Mouse (Mus musculus) adrenal gland, postnatal 25 days (tissue): ENCODE data around the gene Zfp748. TPM values are rescaled to one million over a fixed set of nuclear protein-coding genes. Genes with fewer than 3 reads are reported as not detected.

Source experiments
- DNase-seq: peaks from one replicate; pipeline ENCODE4 v3.0.0; 2021; ENCODE audit warnings: mixed read lengths
- long read RNA-seq: library from polyadenylated mRNA; stranded (forward); transcript quantifications from one replicate; pipeline ENCODE4 v2.0.0, GENCODE M21; 2021
- total RNA-seq: library from RNA; stranded (reverse); gene quantifications from 2 replicates; pipeline ENCODE4 v1.2.3, GENCODE M21; 2021

Zfp748 gene
- 8.6 and 8.9 TPM in 2 replicates for total RNA-seq
- long read RNA-seq, full-length matches to known transcripts = 4 of 6 reads
- long read RNA-seq, partial matches to known transcripts = 1 of 6 reads
- long read RNA-seq, other reads (novel, unspliced or antisense) = 1 of 6 reads

DNA sequence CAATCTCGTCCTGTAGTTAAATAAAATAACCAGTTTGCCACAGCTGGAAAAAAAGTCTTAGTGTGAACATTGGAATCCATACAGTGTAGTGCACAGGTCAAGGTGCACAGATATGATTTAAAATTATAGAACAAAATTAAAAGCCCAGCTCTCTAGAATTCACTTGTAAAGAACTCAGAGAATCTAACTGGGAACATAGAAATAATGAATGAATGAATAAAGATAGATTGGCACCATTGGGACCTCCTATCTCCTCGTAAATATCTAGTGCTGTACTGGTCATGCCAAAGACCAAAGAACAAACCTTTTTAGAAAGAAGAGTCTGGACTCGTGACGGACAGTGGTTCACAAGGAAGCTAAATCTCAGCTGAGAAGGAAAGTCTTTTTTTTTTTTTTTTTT is at the start of gene Zfp748:
TSS of gene Zfp748 (minus strand) at position 101 of the 400 bp plus-strand sequence.
- no peak for DNase-seq

- DNase-seq = no peak
Observed at GRCm38 (mm10) chr13:67572591-67573189, 19.1 kb upstream of the Zfp748 start.

DNA sequence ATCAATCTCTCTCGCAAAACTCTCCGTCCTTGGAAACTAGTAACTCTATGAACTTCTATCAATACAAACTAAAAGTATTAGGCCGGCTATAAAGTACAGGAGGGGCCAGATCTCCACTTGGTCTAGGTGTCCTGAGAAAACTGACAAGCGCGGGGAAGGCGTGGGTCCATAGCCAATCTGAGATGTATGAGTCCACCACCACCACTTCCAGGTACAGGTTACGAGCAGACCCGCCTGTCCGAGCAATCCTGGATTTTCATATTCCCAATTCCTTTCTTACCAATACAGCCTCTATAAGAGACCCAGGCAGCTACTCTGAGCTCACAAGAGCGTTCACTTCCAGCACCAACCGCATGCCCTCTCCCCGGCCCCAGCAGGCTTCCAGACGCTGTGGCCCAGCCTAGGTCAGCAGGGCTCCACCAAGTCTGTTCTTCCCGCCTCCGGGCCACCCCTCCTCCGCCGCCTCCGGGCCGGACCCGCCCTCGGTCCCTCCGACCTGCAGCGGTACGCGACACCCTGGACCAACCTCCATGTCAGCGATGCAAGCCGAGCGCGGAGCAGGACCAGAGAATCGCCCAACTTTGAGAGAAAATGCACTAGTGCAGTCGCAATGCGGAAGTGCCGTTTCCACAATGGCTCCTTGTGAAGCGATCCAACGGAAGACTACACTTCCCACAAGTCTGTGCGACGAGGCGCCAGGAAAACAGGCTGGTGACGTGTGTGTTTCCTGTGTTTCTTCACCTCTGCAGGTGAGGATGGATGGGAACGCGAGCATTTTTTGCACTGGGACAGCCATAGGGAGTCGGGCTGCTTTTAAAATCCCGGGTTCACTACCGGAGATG is 904 bp downstream of the Zfp748 start:
- DNase-seq = peak; percentile 71

GRCm38 (mm10) chr13:67545941-67546340 is 7.7 kb downstream of the Zfp748 start:
- DNase-seq = no peak

DNA sequence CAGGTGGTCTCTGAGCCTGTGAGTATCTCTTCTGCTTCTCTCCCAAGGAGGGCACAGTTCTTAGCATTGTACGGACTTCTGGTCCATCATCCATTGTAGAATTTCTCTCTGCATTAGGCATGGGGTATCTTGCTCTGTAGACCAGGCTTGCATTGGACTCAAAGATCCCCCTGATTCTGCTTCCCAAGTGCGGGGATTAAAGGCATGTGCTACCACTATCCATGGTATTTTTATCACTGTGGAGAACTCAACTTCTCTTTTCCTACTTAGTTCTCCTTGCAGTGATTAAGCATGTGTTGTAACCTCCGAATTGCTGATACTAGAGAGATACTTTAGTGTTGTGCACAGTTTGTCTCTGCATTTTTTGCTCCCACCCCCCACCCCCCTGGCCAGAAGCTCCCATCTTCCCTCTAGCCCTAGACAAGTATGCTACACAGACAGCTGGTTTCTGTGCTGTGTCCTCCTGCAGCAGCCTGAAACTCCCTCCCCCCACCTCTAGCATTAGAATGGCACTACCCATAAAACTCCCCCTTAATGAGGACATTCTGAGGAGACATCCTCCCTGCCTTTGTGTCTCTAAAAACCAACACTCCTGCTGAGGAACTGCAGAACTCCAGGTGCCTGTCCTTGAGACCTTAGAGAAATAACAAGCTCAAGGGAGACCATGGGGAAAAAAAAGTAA is 26.4 kb downstream of the Zfp748 start:
- DNase-seq = no peak

GRCm38 (mm10) chr13:67525753-67526410 is 27.7 kb downstream of the Zfp748 start, which contains the start of the genes Gm26965 and Zfp87:
Gene Gm26965 (minus strand): TSS chr13:67526151.
Gene Zfp87 (minus strand): TSS chr13:67526177.
- DNase-seq = peak; percentile 85

DNA sequence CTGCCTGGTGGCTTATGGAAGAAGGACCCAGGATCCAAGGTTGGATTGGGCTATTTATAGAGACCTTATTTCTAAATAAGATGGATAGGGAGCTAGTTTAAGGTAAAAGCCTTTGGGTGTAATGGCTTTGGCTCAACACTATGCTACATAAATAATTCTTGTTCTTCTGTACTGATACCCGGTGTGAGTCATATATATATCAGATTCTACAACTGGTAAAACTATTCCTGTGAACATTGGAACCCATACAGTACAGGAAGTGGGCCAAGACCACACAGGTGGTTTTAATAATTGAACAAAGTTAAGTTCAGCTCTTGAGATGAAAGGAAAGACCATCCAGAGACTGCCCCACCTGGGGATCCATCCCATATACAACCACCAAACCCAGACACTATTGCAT is 52.7 kb downstream of the Zfp748 start:
- no peak for DNase-seq

GRCm38 (mm10) chr13:67500084-67500719 is 53.4 kb downstream of the Zfp748 start, which contains the start of gene Zfp58:
Gene Zfp58 (minus strand): TSS chr13:67500555.
- peak; percentile 62 for DNase-seq

GRCm38 (mm10) chr13:67495631-67496030 is 58.0 kb downstream of the Zfp748 start:
- no peak for DNase-seq

Other genes with a start within 250 kb of the Zfp748 start
- gene Zfp457, start 247.3 kb downstream of the Zfp748 start, total RNA-seq = 3.7 and 5.8 TPM in 2 replicates
- 6.2 and 7.4 TPM in 2 replicates for gene Zfp595, start 221.3 kb downstream of the Zfp748 start, total RNA-seq
- gene Gm28044, start 193.3 kb downstream of the Zfp748 start, total RNA-seq = 1.2 TPM in 1 of 2 replicates, not detected in the other
- 4.1 and 4.9 TPM in 2 replicates for gene Zfp953, start 193.2 kb downstream of the Zfp748 start, total RNA-seq
- gene Gm28041, start 178.1 kb downstream of the Zfp748 start, total RNA-seq = 2.2 TPM in 1 of 2 replicates, not detected in the other
- gene Zfp456, start 178.0 kb downstream of the Zfp748 start, total RNA-seq = 1.3 and 2.5 TPM in 2 replicates
- gene Zfp429, start 154.0 kb downstream of the Zfp748 start, total RNA-seq = 4.4 and 6.1 TPM in 2 replicates
- 0.62 and 1.8 TPM in 2 replicates for gene Zfp459, start 132.4 kb downstream of the Zfp748 start, total RNA-seq
- gene Zfp874a, start 102.2 kb downstream of the Zfp748 start, total RNA-seq = 19.0 and 23.5 TPM in 2 replicates
- gene Zfp874b, start 69.6 kb downstream of the Zfp748 start, total RNA-seq = 15.9 and 18.7 TPM in 2 replicates
- gene Zfp58, start 53.3 kb downstream of the Zfp748 start, total RNA-seq = 7.6 and 8.1 TPM in 2 replicates
- not detected in 2 replicates for gene Gm26965, start 27.7 kb downstream of the Zfp748 start, total RNA-seq
- 18.0 and 19.8 TPM in 2 replicates for gene Zfp87, start 27.7 kb downstream of the Zfp748 start, total RNA-seq
- 8.3 and 9.5 TPM in 2 replicates for gene Zfp729b, start 55.9 kb upstream of the Zfp748 start, total RNA-seq
- gene Gm49345, start 83.9 kb upstream of the Zfp748 start, total RNA-seq = 1.4 TPM in 1 of 2 replicates, not detected in the other
- gene Zfp729a, start 84.0 kb upstream of the Zfp748 start, total RNA-seq = 5.5 and 7.7 TPM in 2 replicates
- gene Zfp738, start 133.2 kb upstream of the Zfp748 start, total RNA-seq = 11.1 and 15.0 TPM in 2 replicates
- 9.4 and 13.7 TPM in 2 replicates for gene Zfp65, start 175.3 kb upstream of the Zfp748 start, total RNA-seq
- gene Zfp85, start 201.4 kb upstream of the Zfp748 start, total RNA-seq = 5.1 and 7.7 TPM in 2 replicates
- 3.9 and 4.6 TPM in 2 replicates for gene Zfp493, start 225.9 kb upstream of the Zfp748 start, total RNA-seq